Mouse (Mus musculus): Measurements from ENCODE around the gene Gm9903. TPM values are rescaled to one million over a fixed set of nuclear protein-coding genes. Genes with fewer than 3 reads are reported as not detected.
A peak's percentile ranks its signal among the peaks of the same experiment; 100 is the strongest.

Gm9903 gene
- polyA plus RNA-seq, 1 experiment, result not detected

- Histone ChIP-seq H3K27ac (ENCODE audit: insufficient read depth, low read depth, low read length) (no peak overlapping the region), H3K4me3 (ENCODE audit: insufficient read depth, low read length) (no peak overlapping the region)
These were observed 17.9 kb upstream of the Gm9903 start for GRCm38 (mm10) chr5:33611795-33612194.

GRCm38 (mm10) chr5:33614391-33614790 lies 15.3 kb upstream of the Gm9903 start:
- TF ChIP-seq POLR2A (IDR thresholded peaks at IDR 0.05; ENCODE audit: borderline replicate concordance, low read depth, low read length) (no peak), CTCF (IDR thresholded peaks at IDR 0.05; ENCODE audit: low read depth, low read length) (no peak)
- H3K27ac ChIP-seq (ENCODE audit: insufficient read depth, low read depth, low read length), result no peak overlapping the region
- peaks cover 10% of the 10 kb centered on the region; the same call in 1 of the 2 replicates for H3K4me1 ChIP-seq (ENCODE audit: control insufficient read depth, insufficient read depth, low read length)
- no peak overlapping the region for H3K4me3 ChIP-seq (ENCODE audit: insufficient read depth, low read length)

More at GRCm38 (mm10) chr5:33611795-33612194, 17.9 kb upstream of the Gm9903 start:
- peaks cover 5% of the 10 kb centered on the region; the same call in 1 of the 2 replicates for H3K4me1 ChIP-seq (ENCODE audit: control insufficient read depth, insufficient read depth, low read length)
- TF ChIP-seq POLR2A (IDR thresholded peaks at IDR 0.05; ENCODE audit: borderline replicate concordance, low read depth, low read length) (no peak), CTCF (IDR thresholded peaks at IDR 0.05; ENCODE audit: low read depth, low read length) (no peak)

GRCm38 (mm10) chr5:33622671-33623070 lies 7.1 kb upstream of the Gm9903 start:
- H3K4me1 ChIP-seq (ENCODE audit: control insufficient read depth, insufficient read depth, low read length), result peaks cover 14% of the 10 kb centered on the region
- H3K4me3 ChIP-seq (ENCODE audit: insufficient read depth, low read length), result no peak overlapping the region
- no peak overlapping the region for H3K27ac ChIP-seq (ENCODE audit: insufficient read depth, low read depth, low read length)
- no peak for TF ChIP-seq CTCF (IDR thresholded peaks at IDR 0.05; ENCODE audit: low read depth, low read length)
- no peak for TF ChIP-seq POLR2A (IDR thresholded peaks at IDR 0.05; ENCODE audit: borderline replicate concordance, low read depth, low read length)

- TF ChIP-seq CTCF (IDR thresholded peaks at IDR 0.05; ENCODE audit: low read depth, low read length) (no peak), POLR2A (IDR thresholded peaks at IDR 0.05; ENCODE audit: borderline replicate concordance, low read depth, low read length) (no peak)
- peaks cover 14% of the 10 kb centered on the region for H3K4me1 ChIP-seq (ENCODE audit: control insufficient read depth, insufficient read depth, low read length)
- no peak overlapping the region for H3K27ac ChIP-seq (ENCODE audit: insufficient read depth, low read depth, low read length)
- no peak overlapping the region for H3K4me3 ChIP-seq (ENCODE audit: insufficient read depth, low read length)
These were observed 6.0 kb upstream of the Gm9903 start for GRCm38 (mm10) chr5:33623766-33624165.

DNA sequence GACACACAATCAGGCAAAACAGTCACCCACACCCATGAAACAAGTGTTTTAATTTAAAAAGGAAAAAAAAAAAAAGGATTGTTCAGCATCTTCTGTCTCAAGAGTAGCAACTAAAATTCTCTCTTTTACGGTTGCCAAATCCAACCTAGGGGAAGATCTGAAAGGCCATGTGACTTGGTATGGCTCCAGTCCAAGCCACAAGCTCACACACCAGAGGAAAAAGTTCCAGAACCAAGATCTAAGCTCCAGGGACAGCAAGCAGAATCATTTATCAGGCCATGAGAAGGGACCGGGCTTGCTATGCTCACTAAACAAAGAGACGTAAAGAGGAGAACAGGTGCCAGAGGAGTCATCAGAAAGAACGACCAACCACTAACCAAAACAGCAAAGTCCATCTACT lies 1.8 kb upstream of the Gm9903 start:
- TF ChIP-seq POLR2A (IDR thresholded peaks at IDR 0.05; ENCODE audit: borderline replicate concordance, low read depth, low read length) (no peak), CTCF (IDR thresholded peaks at IDR 0.05; ENCODE audit: low read depth, low read length) (no peak)
- H3K4me3 ChIP-seq (ENCODE audit: insufficient read depth, low read length), result peak overlapping the region; percentile 48

GRCm38 (mm10) chr5:33628820-33629300 lies 865 bp upstream of the Gm9903 start:
- H3K4me3 ChIP-seq (ENCODE audit: insufficient read depth, low read length), result peak overlapping the region; percentile 82
- H3K27ac ChIP-seq (ENCODE audit: insufficient read depth, low read depth, low read length), result peak overlapping the region; percentile 75
- H3K4me1 ChIP-seq (ENCODE audit: control insufficient read depth, insufficient read depth, low read length), result peaks cover 15% of the 10 kb centered on the region
- TF ChIP-seq POLR2A (IDR thresholded peaks at IDR 0.05; ENCODE audit: borderline replicate concordance, low read depth, low read length), result no peak
- TF ChIP-seq CTCF (IDR thresholded peaks at IDR 0.05; ENCODE audit: low read depth, low read length), result no peak

More for the DNA sequence above, 1.8 kb upstream of the Gm9903 start:
- Histone ChIP-seq H3K27ac (ENCODE audit: insufficient read depth, low read depth, low read length) (peak overlapping the region; percentile 75), H3K4me1 (ENCODE audit: control insufficient read depth, insufficient read depth, low read length) (peaks cover 15% of the 10 kb centered on the region)

DNA sequence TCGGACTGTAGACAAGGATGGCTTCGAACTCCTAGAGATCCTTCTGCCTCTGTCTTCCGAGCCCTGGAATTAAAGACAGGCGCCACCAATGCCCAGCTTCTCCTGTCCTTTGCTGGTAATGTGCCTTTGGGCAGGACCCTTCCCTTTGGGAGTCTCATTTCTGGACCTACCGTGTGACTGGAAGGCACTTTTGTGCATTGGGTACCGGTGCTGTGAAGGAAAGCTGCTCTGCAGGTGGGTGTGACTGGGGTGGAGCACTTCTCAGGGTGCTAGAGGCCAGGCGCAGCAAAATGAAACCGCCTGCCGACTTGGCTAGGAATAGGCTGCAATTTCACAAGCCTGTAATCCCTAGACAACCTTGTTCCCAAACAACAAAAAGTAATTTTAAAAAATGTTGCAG lies 336 bp downstream of the Gm9903 start:
- Histone ChIP-seq H3K27ac (ENCODE audit: insufficient read depth, low read depth, low read length) (0 out of 2 replicates have a peak overlapping the region, but pooled peaks have one; percentile 2), H3K4me3 (ENCODE audit: insufficient read depth, low read length) (peak overlapping the region; percentile 56), H3K4me1 (ENCODE audit: control insufficient read depth, insufficient read depth, low read length) (peaks cover 11% of the 10 kb centered on the region)
- TF ChIP-seq CTCF (IDR thresholded peaks at IDR 0.05; ENCODE audit: low read depth, low read length) (0 out of 2 replicates have a peak, but pooled peaks have one; percentile 1), POLR2A (IDR thresholded peaks at IDR 0.05; ENCODE audit: borderline replicate concordance, low read depth, low read length) (no peak)

- H3K4me1 ChIP-seq (ENCODE audit: control insufficient read depth, insufficient read depth, low read length), result peaks cover 10% of the 10 kb centered on the region
- H3K4me3 ChIP-seq (ENCODE audit: insufficient read depth, low read length), result no peak overlapping the region
- no peak overlapping the region for H3K27ac ChIP-seq (ENCODE audit: insufficient read depth, low read depth, low read length)
- TF ChIP-seq CTCF (IDR thresholded peaks at IDR 0.05; ENCODE audit: low read depth, low read length), result no peak
- no peak for TF ChIP-seq POLR2A (IDR thresholded peaks at IDR 0.05; ENCODE audit: borderline replicate concordance, low read depth, low read length)
These were observed 890 bp downstream of the Gm9903 start for GRCm38 (mm10) chr5:33630615-33631014.

GRCm38 (mm10) chr5:33632526-33632925 lies 2.8 kb downstream of the Gm9903 start:
- no peak overlapping the region for H3K27ac ChIP-seq (ENCODE audit: insufficient read depth, low read depth, low read length)
- H3K4me1 ChIP-seq (ENCODE audit: control insufficient read depth, insufficient read depth, low read length), result peaks cover 4% of the 10 kb centered on the region
- TF ChIP-seq CTCF (IDR thresholded peaks at IDR 0.05; ENCODE audit: low read depth, low read length) (no peak), POLR2A (IDR thresholded peaks at IDR 0.05; ENCODE audit: borderline replicate concordance, low read depth, low read length) (no peak)
- no peak overlapping the region for H3K4me3 ChIP-seq (ENCODE audit: insufficient read depth, low read length)

DNA sequence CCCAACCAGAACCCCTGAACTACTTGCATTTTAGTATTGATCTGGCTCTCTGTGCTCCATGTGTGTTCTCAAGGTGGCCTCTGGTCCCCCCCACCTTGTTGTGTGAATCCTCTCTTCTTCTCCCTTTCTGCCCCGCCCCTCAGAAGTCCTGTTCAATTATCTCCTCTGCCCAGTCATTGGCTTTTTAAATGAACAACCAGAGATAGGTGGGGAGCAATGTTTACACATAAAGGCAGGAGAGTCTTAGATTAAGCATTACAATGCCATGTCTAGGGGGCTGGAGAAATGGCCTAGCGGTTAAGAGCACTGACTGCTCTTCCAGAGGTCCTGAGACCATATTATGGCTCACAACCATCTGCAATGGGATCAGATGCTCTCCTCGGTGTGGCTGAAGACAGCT lies 5.6 kb downstream of the Gm9903 start:
- no peak overlapping the region for H3K4me3 ChIP-seq (ENCODE audit: insufficient read depth, low read length)
- no peak for TF ChIP-seq CTCF (IDR thresholded peaks at IDR 0.05; ENCODE audit: low read depth, low read length)
- TF ChIP-seq POLR2A (IDR thresholded peaks at IDR 0.05; ENCODE audit: borderline replicate concordance, low read depth, low read length), result no peak
- H3K27ac ChIP-seq (ENCODE audit: insufficient read depth, low read depth, low read length), result no peak overlapping the region
- peaks cover 2% of the 10 kb centered on the region; the same call in 1 of the 2 replicates for H3K4me1 ChIP-seq (ENCODE audit: control insufficient read depth, insufficient read depth, low read length)

Measured in bone marrow macrophage, adult 2 months (primary cell).